Mouse (Mus musculus) neural tube, embryonic 15.5 days (tissue): Measurements from ENCODE around the gene Lrmda. TPM values are rescaled to one million over a fixed set of nuclear protein-coding genes. Genes with fewer than 3 reads are reported as not detected.

Experiments
- ATAC-seq: fragments of 200-750 bp; cut with Nextera tagmentation; 2 replicates; pipeline ENCODE4 v1.8.0; 2017; ENCODE audit warnings: mild to moderate bottlenecking, moderate TSS enrichment, moderate library complexity; ENCODE audit not compliant: low FRiP score
- H3K27ac ChIP-seq: fragments of 300-500 bp; sonication (generic); replicated peaks from 2 replicates; pipeline ENCODE4 v1.5.1; 2015; ENCODE audit warnings: mild to moderate bottlenecking, inconsistent platforms
- H3K27me3 ChIP-seq: fragments of 300-500 bp; sonication (generic); replicated peaks from 2 replicates; pipeline ENCODE4 v1.6.1; 2015; ENCODE audit warnings: inconsistent platforms
- H3K36me3 ChIP-seq: fragments of 300-500 bp; sonication (generic); 2 replicates; pipeline ENCODE4 v1.6.1; 2015; ENCODE audit warnings: inconsistent platforms
- H3K4me1 ChIP-seq: fragments of 300-500 bp; sonication (generic); 2 replicates; pipeline ENCODE4 v1.6.1; 2015; ENCODE audit warnings: inconsistent platforms
- H3K4me2 ChIP-seq: fragments of 300-500 bp; sonication (generic); 2 replicates; pipeline ENCODE4 v1.6.1; 2015; ENCODE audit warnings: inconsistent platforms, mild to moderate bottlenecking, moderate library complexity
- H3K4me3 ChIP-seq: fragments of 300-500 bp; sonication (generic); replicated peaks from 2 replicates; pipeline ENCODE4 v1.5.1; 2015; ENCODE audit warnings: mild to moderate bottlenecking, inconsistent platforms
- H3K9ac ChIP-seq: fragments of 300-500 bp; sonication (generic); replicated peaks from 2 replicates; pipeline ENCODE4 v1.6.1; 2015; ENCODE audit warnings: mild to moderate bottlenecking, inconsistent platforms
- H3K9me3 ChIP-seq: fragments of 300-500 bp; sonication (generic); replicated peaks from 2 replicates; pipeline ENCODE4 v1.6.1; 2016; ENCODE audit warnings: inconsistent platforms
- WGBS: fragments of 180-500 bp; shearing (Covaris S2); methylation state at CpG from one replicate; pipeline ENCODE4 v1.1.7; 2015; ENCODE audit warnings: mixed read lengths; 5-methylcytosine and 5-hydroxymethylcytosine counted together
- polyA plus RNA-seq: library from polyadenylated mRNA; unstranded; fragments of >200 nt; fragmentation: Nextera tagmentation; extraction: Ambion mirVana; gene quantifications from 2 replicates; pipeline ENCODE4 v1.2.1, GENCODE M21; 2015

The Lrmda gene
- polyA plus RNA-seq, 1 experiment from 2014 or later: 0.68 TPM

DNA sequence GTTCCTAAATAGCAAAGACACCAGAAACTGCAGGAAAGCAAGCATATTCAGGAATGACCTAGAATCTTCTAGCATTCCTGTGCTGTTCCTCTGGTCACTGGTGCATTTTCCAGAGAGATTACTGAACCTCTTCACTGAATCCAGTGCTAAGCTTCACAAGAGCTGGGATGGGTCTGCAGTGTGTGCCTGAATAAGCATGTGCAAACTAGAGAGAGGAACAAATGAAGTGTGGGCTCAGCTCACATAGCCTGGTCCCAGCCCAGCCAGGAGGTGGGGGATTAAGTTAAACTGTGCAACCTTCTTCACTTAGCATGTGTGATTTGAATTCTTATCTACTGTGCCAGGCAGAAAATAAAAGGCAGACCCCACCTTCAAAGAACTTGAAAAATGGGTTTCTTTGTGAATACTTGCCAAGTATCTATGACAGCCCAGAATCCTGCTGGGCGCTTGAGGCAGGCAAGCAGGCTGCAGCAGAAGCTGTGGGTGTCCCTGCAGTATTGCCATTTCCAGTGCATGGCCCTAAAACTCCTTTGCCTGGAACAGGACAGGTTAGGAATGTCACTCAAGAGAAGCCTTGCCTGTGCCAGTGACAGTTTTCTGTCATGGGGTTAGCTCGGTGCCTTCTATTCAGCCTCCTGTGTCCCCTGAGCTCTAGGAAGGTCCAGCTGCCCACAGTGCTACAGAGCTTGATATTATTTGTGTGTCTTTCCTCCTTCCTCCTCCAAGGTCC is 426.5 kb downstream of the Lrmda start:
- 62% methylated on average over 2 of the region's 2 CpGs for WGBS
- no peak overlapping the region for H3K4me3 ChIP-seq
- H3K4me2 ChIP-seq: no peak overlapping the region
- no peak overlapping the region for H3K27ac ChIP-seq
- H3K9me3 ChIP-seq: no peaks in the 10 kb centered on the region
- ATAC-seq: no peak
- no peak overlapping the region for H3K9ac ChIP-seq
- H3K27me3 ChIP-seq: peaks cover 7% of the 10 kb centered on the region; the same call in 1 of the 2 replicates
- H3K36me3 ChIP-seq: no peaks in the 10 kb centered on the region
- peaks cover 14% of the 10 kb centered on the region for H3K4me1 ChIP-seq

- Histone ChIP-seq H3K4me1 (no peaks in the 10 kb centered on the region), H3K9ac (no peak overlapping the region), H3K9me3 (no peaks in the 10 kb centered on the region), H3K4me3 (no peak overlapping the region), H3K4me2 (no peak overlapping the region), H3K27ac (no peak overlapping the region), H3K27me3 (peaks cover 8% of the 10 kb centered on the region), H3K36me3 (no peaks in the 10 kb centered on the region)
- 67% methylated on average over 4 of the region's 4 CpGs for WGBS
- no peak for ATAC-seq
Observed at GRCm38 (mm10) chr14:22451603-22452002, 432.1 kb downstream of the Lrmda start.

DNA sequence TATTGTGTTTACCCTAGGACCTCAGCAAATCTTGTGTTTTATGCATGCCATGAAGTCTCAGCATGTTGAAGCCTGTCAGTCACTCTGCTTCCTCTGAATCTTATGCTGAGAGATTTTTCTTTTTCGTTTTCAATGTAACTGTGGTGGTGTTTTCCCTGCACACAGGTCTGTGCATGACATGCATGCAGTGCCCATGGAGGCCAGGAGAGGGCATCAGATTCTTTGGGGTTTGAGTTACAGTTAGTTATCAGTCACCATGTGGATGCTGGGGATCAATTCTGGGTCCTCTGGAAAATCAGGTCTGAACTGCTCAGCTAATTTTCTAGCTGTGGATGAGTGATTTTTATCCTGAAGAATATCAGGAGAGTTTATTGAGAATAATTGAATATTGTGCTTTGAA is 444.8 kb downstream of the Lrmda start:
- no peak overlapping the region for H3K4me2 ChIP-seq
- H3K9me3 ChIP-seq: no peaks in the 10 kb centered on the region
- no peak overlapping the region for H3K9ac ChIP-seq
- H3K27ac ChIP-seq: no peak overlapping the region
- no peaks in the 10 kb centered on the region for H3K4me1 ChIP-seq
- no peak for ATAC-seq
- H3K4me3 ChIP-seq: no peak overlapping the region
- H3K36me3 ChIP-seq: no peaks in the 10 kb centered on the region
- 0 out of 2 replicates have a peak, but pooled peaks cover 2% of the 10 kb centered on the region for H3K27me3 ChIP-seq
- 84% methylated on average over 1 of the region's 1 CpGs for WGBS

DNA sequence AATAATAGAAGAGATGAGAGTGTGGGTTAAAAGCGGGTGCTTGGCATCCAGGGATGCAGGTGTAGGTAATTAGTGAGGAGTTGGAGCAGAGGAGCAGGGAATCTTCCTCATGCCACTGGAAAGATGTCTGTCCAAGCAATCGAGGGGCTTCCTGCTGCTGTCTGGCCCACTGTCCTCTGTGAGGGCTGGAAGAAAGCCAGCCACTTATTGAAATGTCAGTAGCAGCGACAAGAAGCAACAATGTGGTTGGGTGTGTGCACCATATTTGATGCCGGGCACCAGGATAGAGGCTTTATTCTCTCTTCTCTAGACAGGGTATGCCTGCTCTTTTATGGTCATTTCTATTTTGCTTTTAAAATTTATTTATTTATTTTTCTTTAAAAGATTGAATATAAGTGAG is 451.5 kb downstream of the Lrmda start:
- WGBS: 46% methylated on average over 4 of the region's 4 CpGs
- H3K9me3 ChIP-seq: no peaks in the 10 kb centered on the region
- H3K36me3 ChIP-seq: no peaks in the 10 kb centered on the region
- no peaks in the 10 kb centered on the region for H3K27me3 ChIP-seq
- H3K9ac ChIP-seq: no peak overlapping the region
- H3K27ac ChIP-seq: no peak overlapping the region
- ATAC-seq: no peak
- peaks cover 21% of the 10 kb centered on the region for H3K4me1 ChIP-seq
- no peak overlapping the region for H3K4me2 ChIP-seq
- no peak overlapping the region for H3K4me3 ChIP-seq

GRCm38 (mm10) chr14:22473451-22473850 is 453.9 kb downstream of the Lrmda start:
- Histone ChIP-seq H3K27me3 (no peaks in the 10 kb centered on the region), H3K4me3 (no peak overlapping the region), H3K4me1 (peaks cover 31% of the 10 kb centered on the region), H3K9me3 (no peaks in the 10 kb centered on the region), H3K9ac (no peak overlapping the region), H3K36me3 (no peaks in the 10 kb centered on the region), H3K4me2 (no peak overlapping the region), H3K27ac (no peak overlapping the region)
- ATAC-seq: peak; percentile 69; the same call in 1 of the 2 replicates
- WGBS: 40% methylated on average over 7 of the region's 7 CpGs

DNA sequence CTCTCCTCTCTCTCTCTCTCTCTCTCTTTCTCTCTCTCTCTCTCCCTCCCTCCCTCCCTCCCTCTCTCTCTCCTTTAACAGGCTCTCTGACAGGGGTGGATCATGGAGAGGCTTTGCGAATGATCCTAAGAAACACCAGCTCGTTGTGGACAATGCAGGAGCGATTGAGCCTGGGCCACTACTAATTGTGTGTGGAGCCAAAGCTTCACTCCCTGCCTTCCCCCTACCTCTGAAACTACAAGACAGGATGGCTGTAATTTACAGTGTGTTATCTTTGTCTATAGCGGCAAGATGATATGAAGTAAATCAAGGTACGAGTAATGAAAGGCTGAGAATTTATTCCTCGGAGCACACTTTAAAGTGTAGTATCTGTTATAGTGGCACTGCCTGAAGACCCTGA is 454.5 kb downstream of the Lrmda start:
- no peaks in the 10 kb centered on the region for H3K9me3 ChIP-seq
- H3K4me1 ChIP-seq: peaks cover 31% of the 10 kb centered on the region
- H3K9ac ChIP-seq: no peak overlapping the region
- WGBS: 24% methylated on average over 6 of the region's 6 CpGs
- no peak overlapping the region for H3K4me3 ChIP-seq
- H3K27me3 ChIP-seq: no peaks in the 10 kb centered on the region
- H3K36me3 ChIP-seq: no peaks in the 10 kb centered on the region
- no peak overlapping the region for H3K27ac ChIP-seq
- no peak overlapping the region for H3K4me2 ChIP-seq
- peak; percentile 50; the same call in 1 of the 2 replicates for ATAC-seq

GRCm38 (mm10) chr14:22493326-22493725 is 473.8 kb downstream of the Lrmda start:
- WGBS: 98% methylated on average over 2 of the region's 2 CpGs
- H3K9me3 ChIP-seq: no peaks in the 10 kb centered on the region
- H3K36me3 ChIP-seq: no peaks in the 10 kb centered on the region
- no peak overlapping the region for H3K4me3 ChIP-seq
- H3K4me2 ChIP-seq: no peak overlapping the region
- no peak overlapping the region for H3K27ac ChIP-seq
- H3K9ac ChIP-seq: no peak overlapping the region
- no peaks in the 10 kb centered on the region for H3K27me3 ChIP-seq
- ATAC-seq: no peak
- H3K4me1 ChIP-seq: peaks cover 6% of the 10 kb centered on the region

DNA sequence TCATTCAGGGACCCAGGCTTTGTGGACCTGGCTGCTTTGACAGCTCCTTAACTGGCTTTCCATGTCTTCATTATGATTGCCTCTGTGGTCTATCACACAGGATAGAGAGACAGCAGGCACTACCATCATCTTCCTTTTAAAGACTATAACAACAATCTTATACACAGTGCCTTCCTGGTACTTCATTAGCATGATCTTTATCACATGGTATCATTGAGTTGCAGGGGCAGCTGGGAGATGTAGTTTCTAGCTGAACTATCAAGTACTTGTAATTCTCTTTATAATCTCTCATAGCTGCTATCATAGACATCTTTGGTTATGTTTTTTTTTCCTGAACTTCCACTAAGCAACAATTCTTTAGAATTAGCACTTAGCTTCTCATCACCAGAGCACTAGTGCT is 474.8 kb downstream of the Lrmda start:
- ATAC-seq: no peak
- Histone ChIP-seq H3K4me1 (peaks cover 6% of the 10 kb centered on the region), H3K4me2 (no peak overlapping the region), H3K9me3 (no peaks in the 10 kb centered on the region), H3K36me3 (no peaks in the 10 kb centered on the region), H3K9ac (no peak overlapping the region), H3K27me3 (no peaks in the 10 kb centered on the region), H3K4me3 (no peak overlapping the region), H3K27ac (no peak overlapping the region)

GRCm38 (mm10) chr14:22494866-22495265 is 475.4 kb downstream of the Lrmda start:
- Histone ChIP-seq H3K9me3 (no peaks in the 10 kb centered on the region), H3K4me2 (no peak overlapping the region), H3K4me3 (no peak overlapping the region), H3K9ac (no peak overlapping the region), H3K36me3 (no peaks in the 10 kb centered on the region), H3K27me3 (no peaks in the 10 kb centered on the region), H3K4me1 (peaks cover 6% of the 10 kb centered on the region), H3K27ac (no peak overlapping the region)
- 13% methylated on average over 10 of the region's 10 CpGs for WGBS
- no peak for ATAC-seq

DNA sequence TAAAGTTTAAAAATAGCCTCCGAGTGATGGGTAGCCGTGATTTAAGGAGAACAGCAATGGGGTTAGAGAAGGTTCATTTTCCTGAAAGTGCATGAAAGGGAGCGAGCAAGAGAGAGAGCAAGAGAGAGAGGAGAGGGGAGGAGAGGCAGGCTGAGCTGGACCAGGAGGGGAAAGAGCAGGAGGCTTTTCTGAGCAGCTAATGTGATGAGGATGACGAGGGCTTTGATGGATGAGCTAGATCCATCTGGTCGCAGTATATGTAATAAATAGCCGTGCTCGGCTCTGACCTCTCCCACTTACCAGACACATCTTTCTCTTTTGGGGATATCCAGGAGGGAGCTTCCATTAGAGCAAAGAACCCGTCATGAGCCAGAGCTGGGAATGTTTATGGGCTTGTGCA is 475.8 kb downstream of the Lrmda start:
- H3K27ac ChIP-seq: no peak overlapping the region
- no peak; the same call in 1 of the 2 replicates for ATAC-seq
- no peak overlapping the region for H3K9ac ChIP-seq
- H3K36me3 ChIP-seq: no peaks in the 10 kb centered on the region
- H3K4me3 ChIP-seq: no peak overlapping the region
- no peak overlapping the region for H3K4me2 ChIP-seq
- no peaks in the 10 kb centered on the region for H3K27me3 ChIP-seq
- H3K4me1 ChIP-seq: peaks cover 6% of the 10 kb centered on the region
- no peaks in the 10 kb centered on the region for H3K9me3 ChIP-seq
- 14% methylated on average over 8 of the region's 8 CpGs for WGBS

DNA sequence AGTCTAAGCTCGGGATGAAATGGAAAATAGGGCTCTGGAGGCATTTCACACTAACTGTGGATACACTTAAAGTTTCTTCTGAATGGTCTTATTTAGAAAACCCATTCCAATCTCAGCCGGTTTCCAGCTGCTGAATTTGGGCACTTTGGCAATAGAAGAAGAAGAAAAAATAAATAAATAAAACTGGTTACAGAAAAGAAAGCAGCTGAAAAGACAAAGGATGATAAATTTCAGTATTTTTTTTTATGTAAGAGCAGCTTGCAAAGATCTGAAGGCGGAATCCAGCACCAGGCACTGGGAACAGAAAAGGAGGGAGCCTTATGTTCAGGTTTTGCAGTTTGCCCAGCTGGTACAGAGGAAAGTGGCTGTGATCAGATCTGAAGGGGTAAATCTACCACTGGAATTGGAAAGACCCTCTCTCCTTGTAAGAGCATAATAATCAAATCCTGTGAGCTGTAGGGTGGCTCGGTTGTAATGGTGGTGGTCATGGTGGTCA is 478.2 kb downstream of the Lrmda start:
- WGBS: 74% methylated on average over 4 of the region's 4 CpGs

GRCm38 (mm10) chr14:22509747-22510530 is 490.4 kb downstream of the Lrmda start:
- Histone ChIP-seq H3K9me3 (no peaks in the 10 kb centered on the region), H3K4me2 (no peak overlapping the region), H3K9ac (no peak overlapping the region), H3K4me3 (no peak overlapping the region), H3K36me3 (no peaks in the 10 kb centered on the region), H3K27me3 (no peaks in the 10 kb centered on the region), H3K4me1 (peaks cover 4% of the 10 kb centered on the region; the same call in 1 of the 2 replicates), H3K27ac (no peak overlapping the region)
- 60% methylated on average over 6 of the region's 6 CpGs for WGBS
- no peak for ATAC-seq

More for the DNA sequence above, 478.2 kb downstream of the Lrmda start:
- ATAC-seq: no peak
- Histone ChIP-seq H3K4me2 (no peak overlapping the region), H3K4me1 (peaks cover 6% of the 10 kb centered on the region), H3K9me3 (no peaks in the 10 kb centered on the region), H3K27ac (no peak overlapping the region), H3K27me3 (no peaks in the 10 kb centered on the region), H3K4me3 (no peak overlapping the region), H3K9ac (no peak overlapping the region), H3K36me3 (no peaks in the 10 kb centered on the region)
